Mouse (Mus musculus) stomach, postnatal 0 days (tissue): ENCODE measurements at regions not wholly inside any gene's neighbourhood (a gene's known extent, or its start where the extent isn't known, plus 50 kb on each side); places are given as distances from the start of the nearest gene placed in this dataset.

Experiments used
- CTCF ChIP-seq: IDR thresholded peaks from 2 replicates; pipeline ENCODE4 v1.5.1; 2016; ENCODE audit warnings: antibody characterized with exemption, low read depth, mild to moderate bottlenecking, moderate library complexity
- EP300 ChIP-seq: optimal IDR thresholded peaks from 2 replicates; pipeline ENCODE3; 2016; ENCODE audit warnings: antibody characterized with exemption

GRCm38 (mm10) chr5:132673599-132674305 lies 130.6 kb upstream of the Auts2 start:
- TF ChIP-seq CTCF (no peak), EP300 (no peak)
